Mouse (Mus musculus) right cerebral cortex, postnatal 25 days (tissue): ENCODE results near the gene Tnpo3.
"Not testable (repeated sequence)": the region's sequence is repeated elsewhere in the genome, so short reads cannot be mapped to it uniquely, and the experiment has no call there.

Experiments used
- DNase-seq: peaks from one replicate; pipeline ENCODE4 v3.0.0; 2022

Tnpo3 gene

DNA sequence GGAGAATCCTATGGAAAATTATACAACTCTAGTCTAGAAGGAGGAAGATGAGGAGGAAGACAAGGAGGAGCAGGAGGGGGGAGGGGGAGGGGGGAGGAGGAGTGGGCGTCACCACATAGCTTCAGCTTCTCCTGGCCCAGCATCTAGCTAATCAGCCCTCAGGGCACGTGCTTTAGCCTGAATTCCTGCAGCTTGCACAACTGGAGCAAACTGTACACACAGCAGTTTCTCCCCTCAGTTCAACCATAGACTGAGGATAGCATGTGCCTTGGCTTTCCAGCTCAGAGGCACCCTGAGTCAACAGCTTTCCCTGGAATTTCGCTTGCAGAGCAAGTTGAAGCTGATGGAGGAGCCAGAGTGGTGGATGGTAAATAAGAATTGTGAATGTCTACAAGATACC is 10.5 kb upstream of the Tnpo3 start:
- no peak for DNase-seq

DNA sequence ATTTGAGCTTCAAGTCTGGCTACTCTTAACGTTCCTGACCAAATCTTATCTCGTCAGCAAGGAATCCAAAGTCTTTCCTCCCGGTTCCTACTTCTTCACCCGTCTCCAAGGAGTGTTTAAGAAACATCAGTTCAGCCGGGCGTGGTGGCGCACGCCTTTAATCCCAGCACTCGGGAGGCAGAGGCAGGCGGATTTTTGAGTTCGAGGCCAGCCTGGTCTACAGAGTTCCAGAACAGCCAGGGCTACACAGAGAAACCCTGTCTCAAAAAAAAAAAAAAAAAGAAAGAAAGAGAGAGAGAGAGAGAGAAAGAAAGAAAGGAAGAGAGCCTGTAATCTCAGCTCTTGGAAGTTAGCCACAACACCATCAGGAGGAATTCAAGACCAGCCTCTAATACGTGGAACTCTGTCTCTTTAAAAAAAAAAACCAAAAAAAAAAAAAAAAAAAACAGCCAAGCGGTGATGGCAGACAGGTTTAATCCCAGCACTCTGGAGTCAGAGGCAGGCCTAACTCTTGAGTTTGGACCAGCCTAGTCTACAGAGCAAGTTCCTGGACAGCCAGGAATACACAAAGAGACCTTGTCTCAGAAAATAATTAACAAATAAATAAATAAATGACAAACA is 443 bp upstream of the Tnpo3 start:
- DNase-seq, result not testable (repeated sequence)

DNA sequence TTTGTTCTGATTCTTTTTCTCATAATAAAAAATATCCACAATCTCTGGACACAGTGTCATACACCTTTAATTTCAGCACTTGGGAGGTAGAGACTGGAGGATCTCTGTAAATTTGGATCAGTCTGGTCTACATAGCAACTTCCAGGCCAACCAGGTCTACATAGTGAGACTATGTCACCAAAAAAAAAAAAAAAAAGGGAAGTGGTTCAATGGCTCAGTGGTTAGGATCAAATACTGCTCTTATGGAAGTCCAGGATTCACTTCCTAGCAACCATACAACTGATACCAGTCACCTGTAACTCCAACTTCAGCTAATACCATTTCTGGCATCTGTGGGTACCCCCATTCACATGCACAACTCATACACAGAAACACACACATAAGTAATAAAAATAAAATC is 9.5 kb downstream of the Tnpo3 start:
- no peak for DNase-seq

DNA sequence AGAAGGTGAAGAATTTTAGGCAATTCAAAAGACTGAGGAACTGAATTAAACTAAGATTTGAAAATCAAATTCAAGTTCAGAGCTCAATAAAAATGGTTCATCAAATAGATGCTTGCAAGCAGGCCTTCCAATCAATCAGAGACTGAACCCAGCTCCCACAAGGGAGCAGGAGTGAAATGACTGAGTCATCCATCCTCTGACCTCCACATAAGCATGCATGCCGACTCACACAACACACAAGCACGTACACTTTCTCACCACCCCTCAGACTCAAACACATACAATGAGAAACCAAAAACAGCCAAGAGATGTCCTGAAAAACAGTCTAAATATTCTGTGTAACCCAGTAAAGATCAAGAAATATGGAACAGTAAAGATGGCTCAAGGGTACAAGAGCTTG is 14.0 kb downstream of the Tnpo3 start:
- no peak for DNase-seq

DNA sequence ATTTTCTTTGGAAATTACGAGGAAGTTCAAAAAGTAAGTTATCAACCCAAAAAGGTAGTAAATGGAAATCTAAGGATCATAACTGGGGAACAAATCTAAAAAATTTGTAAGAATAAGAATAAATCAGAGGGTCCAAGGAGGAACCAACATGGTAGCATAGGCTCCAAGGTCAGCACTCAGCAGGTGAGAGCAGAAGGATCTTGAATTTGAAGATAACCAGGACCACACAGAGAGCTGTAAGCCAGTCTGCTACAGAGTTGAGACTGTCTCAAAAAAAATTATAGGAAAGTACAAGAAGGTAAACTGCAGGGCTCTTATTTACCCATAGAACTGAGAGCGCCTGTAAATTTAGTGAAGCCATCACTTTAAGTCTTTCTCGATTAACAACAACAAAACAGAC is 28.5 kb downstream of the Tnpo3 start:
- no peak for DNase-seq

DNA sequence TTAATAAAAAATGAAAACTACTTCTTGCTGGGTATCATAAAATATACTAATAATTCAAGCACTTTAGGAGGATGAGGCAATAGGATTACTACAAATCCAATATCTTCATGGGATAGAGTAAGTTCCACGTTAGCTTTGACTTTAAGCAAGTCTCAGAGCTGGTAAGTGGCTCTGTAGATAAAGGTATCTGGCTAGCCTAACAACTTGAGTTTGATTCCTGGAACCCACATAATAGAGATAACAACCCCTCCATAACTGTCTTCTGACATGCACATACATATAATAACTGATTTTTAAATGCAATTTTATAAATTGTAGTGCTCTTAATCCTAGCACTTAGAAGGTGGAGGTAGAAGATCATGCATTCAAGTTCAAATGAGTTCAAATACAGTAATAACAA is 28.9 kb downstream of the Tnpo3 start:
- no peak for DNase-seq

DNA sequence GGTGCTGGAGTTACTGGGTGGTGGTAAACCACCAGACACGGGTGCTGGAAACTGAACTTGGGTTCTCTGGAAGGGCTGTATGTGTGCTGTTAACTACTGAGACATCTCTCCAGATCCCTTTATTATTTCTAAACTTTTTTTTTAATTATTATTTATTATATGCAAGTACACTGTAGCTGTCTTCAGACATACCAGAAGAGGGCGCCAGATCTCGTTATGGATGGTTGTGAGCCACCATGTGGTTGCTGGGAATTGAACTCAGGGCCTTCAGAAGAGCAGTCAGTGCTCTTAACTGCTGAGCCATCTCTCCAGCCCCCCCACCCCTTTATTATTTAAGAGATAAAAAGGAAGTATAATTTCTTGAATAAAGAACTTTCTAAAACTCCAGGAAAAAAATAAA is 33.3 kb downstream of the Tnpo3 start:
- not testable (repeated sequence) for DNase-seq

DNA sequence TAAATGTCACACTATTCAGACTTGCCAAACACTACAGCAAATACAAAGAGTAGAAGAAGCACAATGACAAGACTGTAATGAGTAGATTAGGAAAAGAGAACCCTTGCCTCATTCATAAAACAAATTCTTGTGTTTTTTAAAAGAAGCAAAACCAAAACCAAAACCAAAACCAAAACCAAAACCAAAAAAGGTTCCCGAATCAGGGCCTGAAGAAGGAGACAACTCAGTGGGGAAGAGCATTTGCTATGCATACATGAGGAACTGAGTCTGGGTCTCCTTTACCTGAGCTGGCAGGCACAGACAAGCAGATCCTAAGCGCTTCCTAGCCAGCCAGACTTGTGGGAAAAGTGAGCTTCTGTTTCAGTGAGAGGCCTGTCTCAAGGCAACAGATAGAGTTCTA is 52.6 kb downstream of the Tnpo3 start:
- DNase-seq, result no peak

DNA sequence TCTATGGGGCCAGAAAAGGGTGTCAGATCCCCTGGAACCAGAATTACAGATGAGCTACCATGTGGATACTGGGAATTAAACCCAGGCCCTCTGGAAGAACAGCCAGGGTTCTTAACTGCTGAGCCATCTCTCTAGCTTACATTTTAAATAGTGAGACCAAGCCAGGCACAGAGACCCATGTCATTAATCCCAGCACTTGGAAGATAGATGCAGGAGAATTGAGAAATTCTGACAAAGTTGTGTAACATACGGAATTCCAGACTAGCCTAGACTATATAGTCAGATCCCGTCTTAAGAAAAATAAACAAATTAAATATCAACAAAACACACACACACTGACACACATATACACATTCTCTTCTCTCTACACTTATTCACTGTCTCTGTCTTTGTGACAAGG is 57.2 kb downstream of the Tnpo3 start:
- DNase-seq, result no peak

DNA sequence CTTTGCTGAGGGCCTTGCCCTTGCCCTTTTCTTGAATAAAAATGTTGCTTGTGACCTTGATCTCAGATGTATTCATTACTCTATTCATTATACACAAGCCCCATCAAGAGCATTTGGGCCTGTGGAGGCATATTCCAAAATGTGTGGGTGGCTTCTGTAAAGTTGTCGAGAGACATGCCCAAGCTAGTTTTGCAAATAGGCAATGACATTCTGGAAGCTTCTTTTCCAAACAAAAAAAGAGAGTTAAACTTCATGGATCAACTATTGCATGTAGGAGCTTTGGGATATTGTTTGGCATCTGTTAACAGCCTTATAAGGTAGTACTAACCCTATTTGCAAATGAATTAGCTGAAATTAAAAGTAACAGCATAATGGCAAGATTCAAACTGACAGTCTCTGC is 61.6 kb downstream of the Tnpo3 start:
- DNase-seq, result no peak

DNA sequence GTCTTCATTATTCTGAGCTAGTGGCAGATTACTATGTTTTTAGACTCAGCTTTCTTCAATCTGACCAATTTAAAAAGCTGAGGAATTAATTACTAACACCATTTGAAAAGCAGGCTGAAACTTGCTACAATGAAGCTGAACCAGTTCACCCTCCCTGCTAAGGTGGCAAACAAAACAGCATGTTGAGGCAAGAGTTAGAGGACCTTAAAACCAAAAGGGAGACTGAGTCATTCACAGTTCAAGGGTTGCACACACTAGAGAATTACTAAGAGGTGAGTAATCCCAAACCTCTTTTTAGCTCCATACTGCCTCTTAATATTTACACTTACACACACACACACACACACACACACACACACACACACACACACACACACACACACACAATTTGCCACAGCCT is 62.1 kb downstream of the Tnpo3 start:
- no peak for DNase-seq

DNA sequence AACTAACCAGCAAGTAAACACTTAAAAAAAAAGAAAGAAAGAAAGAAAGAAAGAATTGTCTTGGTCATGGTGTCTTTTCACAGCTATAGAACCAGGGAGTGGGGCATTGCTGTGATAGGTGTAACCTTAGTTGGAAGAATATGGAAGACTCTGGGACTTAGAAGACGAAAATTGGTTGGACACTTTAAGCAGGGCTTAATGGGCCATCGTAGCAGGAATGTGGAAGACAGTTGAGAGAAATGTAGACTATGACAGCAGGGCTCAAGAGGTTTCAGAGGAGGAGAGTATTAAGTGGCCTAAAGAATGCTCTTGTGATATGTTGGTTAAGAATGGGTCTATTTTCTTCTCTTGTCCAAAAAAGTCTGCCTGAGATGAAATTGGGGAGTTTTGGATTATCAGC is 64.1 kb downstream of the Tnpo3 start:
- no peak for DNase-seq

DNA sequence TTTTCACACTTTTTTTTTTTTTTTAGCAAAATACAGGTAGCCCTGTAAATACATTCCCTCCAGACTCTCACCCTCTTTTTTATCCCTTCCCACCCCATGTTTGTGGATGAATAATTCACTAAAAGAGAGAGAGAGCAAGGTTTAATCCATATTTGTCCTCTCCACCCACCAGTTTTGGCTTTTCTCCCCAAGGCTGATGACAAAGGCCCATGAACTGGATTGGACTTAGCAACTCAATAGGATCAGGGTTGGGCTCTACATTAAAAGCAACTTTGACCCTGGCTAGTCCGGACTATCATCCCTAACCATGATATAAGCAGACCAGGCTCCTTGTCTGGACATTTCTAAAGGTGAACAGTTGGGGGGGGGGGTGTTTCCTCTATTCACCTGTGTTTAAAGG is 68.7 kb downstream of the Tnpo3 start:
- no peak for DNase-seq

DNA sequence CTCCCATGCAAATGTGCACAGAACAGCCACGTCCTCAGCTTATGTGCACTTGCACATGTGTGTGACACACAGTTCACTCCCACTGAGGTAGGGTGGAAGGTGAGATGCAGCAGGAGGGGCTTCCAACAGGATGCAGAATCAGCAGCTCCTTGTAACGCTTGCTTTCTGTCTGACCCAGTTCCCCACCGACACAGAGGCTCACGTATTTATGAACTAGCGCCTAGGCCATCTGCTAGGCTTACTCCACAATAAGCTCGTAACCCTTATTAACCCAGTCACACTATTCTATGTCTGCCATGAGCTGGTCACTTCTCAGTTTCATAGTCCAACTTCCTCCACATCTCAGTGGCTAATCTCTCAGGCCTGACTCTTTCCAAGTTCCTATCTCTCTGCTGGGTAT is 69.5 kb downstream of the Tnpo3 start:
- no peak for DNase-seq

DNA sequence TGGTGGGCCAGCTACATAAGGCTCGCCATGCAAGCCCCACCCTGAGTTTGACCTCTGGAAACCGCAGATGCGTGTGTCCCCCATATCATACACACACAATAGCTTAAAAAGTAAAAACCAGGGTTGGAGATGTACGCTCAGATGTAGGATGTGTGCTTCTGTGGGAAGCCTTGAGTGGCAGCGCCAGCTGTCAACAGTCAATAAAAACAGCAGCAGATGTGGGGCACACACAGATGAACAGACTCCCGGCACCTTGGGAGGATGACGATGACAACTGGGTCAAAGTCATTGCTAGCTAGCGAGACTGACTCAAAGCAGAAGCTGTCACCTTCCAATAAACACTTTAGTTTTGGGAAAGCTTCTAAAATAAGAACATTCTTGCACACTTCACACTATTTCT is 70.2 kb downstream of the Tnpo3 start:
- no peak for DNase-seq

DNA sequence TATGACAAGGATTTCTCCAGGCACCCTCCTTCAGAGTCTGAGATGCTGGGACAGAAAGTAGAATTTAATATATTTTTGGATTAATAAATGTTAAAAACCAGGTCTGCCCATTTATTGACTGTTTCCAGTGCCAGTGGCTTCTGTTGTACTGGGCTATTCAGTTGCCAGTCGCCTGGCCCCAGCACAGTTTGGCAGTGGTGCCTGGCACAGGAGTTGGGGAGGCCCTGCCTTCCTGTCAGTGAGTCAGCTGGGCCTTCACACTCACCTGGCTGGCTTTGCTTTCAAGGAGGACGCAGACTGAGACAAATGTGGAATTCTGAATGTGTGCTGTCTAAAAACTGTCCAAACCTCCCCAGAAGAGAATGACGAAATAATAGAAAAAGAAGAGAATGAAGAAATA is 72.5 kb downstream of the Tnpo3 start:
- no peak for DNase-seq

DNA sequence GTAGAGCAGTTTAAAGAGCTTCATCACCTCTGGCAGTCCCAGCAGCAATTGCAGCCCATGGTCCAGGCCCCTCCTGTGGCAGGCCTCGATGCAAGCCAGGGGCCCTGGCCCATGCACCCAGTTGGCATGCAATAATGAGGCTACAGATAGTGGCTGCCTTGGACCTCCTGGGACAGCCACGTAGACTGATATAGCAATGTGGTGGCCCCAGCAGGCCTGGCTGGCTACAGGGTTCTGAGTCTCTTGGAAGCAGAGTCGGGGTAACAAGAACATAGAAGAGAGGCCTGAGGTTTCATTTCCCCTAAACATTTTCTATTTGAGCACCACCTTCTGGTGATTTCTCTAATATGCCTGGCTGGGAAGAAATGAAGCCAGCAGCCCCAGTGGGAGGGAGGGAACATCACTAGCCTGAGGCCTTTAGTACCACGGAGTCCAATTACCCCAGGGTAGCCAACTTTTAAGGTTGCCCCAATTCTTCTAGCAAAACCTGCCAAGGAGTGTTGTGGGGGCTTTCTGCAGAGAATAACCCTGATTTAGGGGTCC is 73.0 kb downstream of the Tnpo3 start:
- DNase-seq, result no peak

DNA sequence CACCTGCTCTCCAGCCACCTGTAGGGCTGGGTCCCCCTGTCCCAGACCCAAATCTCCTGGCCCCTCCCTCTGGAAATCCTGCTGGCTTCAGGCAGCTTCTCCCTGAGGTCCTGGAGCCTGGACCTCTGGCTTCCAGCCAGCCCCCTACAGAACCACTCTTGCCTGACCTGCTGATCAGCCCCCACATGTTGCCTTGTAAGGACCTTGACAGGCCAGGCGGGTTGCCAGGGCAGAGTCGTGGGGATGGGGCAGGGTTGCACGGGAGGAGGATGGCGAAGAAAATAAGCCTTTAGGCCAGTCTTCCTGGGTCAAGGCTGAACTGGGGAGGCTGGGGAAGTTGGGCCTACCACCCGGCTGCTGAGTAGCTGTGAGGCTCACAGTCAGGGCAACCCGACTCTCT is 74.4 kb downstream of the Tnpo3 start:
- DNase-seq, result no peak

DNA sequence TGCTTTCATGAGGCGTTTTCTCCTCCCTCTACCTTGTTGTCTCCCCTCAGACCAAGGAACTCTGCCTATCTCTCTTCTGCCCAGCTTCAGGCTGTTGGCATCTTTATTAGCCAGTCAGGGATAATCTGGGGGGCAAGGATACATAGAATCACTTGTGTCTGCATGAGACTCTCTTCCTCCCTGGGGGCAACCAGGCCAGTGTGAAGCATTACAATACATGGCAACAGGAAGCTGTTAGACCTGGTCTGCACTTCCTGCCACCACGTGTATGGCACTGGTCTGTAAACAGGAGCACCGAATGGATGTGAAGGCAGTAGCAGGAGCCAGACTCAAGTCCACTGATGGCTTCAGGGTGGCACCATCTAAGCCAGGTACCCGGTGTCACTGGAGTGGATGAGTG is 79.6 kb downstream of the Tnpo3 start:
- no peak for DNase-seq

DNA sequence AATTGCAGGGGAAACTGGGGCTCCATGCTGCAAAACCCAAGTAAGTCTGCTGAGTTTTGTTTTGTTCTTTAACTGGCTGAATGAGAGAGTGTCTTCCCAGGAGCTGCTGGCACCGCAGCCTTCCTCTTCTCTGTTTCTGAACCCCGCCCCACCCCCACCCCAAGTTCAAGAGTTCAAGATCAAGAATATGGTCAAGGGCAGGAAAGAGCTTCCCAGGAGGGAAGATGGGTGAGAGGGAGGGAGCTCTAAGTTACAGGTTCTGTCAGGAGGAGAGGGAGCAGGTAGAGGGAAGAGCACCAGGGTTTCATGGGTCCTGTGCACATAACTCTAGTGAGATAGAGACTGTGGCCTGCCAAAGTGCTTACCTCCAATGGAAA is 80.3 kb downstream of the Tnpo3 start:
- DNase-seq, result no peak

DNA sequence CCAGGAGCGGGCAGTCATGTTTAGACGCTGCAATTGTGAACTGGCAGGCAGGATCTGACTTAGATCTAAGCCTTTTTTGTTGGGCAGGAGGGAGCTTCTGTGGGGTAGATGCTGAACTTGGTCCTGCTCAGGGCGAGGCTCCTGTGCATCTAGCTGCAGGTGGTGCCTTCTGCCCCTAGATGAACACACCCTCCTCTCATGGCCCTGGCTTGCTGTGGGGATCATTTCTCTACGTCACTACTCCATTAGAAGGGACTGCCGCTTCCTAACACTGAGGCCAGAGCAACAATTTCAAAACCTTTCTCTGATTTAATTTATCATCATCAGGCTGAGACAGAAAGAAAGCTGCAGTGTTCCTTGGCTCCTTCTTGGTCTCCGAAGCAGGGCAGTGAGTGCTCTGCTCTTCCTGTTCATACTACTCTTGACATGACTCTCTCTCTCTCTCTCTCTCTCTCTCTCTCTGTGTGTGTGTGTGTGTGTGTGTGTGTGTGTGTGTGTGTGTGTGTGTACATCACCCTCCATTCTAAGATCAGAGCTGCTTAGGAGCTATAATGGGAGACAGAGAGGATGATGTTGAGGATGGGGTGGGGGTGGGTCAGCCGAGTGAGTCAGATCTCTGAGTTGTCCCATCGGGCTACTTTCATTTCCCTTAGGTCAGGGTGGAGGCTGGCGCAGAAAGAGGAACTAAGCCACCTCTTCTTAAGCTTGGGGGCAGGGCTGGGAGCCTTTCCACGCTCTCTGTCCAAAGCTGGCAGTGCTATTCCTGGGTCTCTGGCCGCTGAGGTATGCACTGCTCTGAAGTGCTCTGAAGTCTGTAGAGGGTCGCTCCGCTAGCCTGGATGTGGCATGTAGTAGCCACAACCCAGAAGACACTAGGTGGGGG is 80.9 kb downstream of the Tnpo3 start:
- no peak for DNase-seq

DNA sequence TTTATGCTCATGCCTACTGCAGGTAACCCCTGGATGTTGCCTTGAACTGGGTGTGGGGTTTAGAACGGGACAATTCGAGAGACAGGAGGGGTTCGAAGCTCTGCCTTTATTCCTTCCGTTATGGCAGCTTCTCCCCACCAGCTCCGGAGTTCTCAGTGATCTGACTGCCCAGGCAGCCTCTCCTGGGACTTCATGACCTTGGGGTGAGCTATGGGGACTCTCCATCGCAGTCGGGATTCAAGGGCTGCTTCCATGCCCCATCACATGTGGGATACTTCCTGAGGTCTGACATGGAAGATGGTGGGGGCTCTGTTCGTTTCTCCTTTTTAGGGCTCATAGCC is 81.6 kb downstream of the Tnpo3 start:
- no peak for DNase-seq

DNA sequence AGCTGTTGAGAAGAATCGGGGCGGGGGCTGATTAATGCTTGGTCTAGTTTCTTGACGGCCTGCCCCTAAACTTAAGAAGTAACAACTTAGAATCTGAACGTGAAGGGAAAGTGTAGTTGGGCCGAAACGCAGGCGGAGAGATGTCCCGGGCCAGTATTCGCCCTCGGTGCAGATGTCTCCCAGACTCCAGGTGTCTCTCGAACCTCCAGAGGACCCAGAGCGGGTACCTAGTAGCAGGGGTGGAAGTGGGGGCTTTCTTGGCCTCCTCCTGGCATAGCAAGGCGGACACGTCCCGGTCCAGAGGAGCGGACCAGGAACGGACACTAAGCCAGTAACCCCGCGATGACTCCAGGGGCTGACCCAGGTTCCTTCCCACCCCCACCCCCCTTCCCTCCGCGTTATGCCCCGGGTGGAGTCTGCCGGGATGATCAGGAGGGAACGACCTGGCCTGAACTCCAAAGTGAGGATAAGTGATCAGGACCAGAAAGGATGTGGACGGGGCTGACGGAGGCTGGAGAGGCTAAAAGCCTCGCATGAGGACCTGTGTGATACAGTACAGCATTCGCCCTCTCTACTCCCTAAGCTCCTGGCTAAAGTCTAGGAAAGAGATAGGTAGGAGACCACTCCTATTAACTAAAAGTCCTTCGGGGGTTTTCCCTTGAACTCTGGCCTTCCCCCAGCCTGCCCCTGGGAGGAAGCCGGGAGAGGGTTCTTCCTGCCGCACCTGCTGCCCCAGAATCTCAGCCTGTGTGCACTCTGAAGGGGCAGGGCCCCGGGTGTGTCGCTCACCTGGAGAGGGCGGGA is 82.1 kb downstream of the Tnpo3 start:
- DNase-seq, result no peak
